Mouse (Mus musculus) heart, adult 2 months (tissue): ENCODE measurements around the gene Gm20388.

Experiments used
- CTCF ChIP-seq: fragments of 200-600 bp; IDR thresholded peaks from 2 replicates; pipeline ENCODE4 v1.8.1; 2022; ENCODE audit warnings: antibody characterized with exemption, mild to moderate bottlenecking, moderate library complexity
- POLR2A ChIP-seq: fragments of 200-500 bp; IDR thresholded peaks from 2 replicates; pipeline ENCODE4 v1.6.1; 2011; ENCODE audit warnings: mild to moderate bottlenecking, low read depth, low read length, control low read depth; ENCODE audit not compliant: insufficient read depth

DNA sequence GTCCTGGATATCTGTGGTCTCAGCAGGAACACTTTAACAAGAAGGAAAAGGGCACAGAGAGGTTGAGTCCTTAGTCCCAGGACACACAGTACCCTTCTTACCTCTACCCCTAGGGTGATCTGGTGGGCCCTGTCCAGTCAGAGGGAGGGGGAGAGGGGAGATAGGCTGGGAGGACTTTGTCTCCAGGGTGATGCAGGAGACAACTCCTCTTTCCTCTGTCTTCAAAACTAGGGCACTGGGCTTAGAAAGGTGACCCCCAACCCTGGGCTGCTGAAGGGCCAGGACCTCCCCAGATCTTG, 316.9 kb downstream of the Gm20388 start:
- TF ChIP-seq CTCF (no peak), POLR2A (no peak)
